Mouse (Mus musculus) adipocyte (in vitro differentiated cells): ENCODE data around the gene Gm29644.
"Not testable (repeated sequence)": the region's sequence is repeated elsewhere in the genome, so short reads cannot be mapped to it uniquely, and the experiment has no call there.

Experiments used
- DNase-seq: peaks from one replicate; pipeline ENCODE4 v3.0.0-alpha.2; 2016; ENCODE audit warnings: low spot score

The Gm29644 gene

DNA sequence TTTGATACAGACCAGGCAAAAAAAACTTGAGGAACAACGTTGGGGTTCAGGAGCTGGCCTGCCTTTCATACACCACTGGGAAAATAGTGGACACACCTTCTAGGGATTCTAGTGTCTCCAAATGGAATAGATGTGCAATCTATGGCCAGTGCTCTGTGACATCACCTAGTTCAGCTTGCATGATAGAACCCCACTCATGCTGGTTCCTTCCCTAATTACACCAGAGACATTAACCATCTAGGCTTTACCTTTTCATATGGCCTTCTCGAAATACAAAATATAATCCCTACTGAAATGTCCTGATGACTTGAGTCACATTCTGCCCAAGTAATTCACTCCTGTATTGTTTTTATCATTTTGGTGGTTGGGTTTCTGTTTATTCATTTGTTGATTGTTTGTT is at the start of gene Gm29644, which contains the start of gene Gm29423:
Gm29644 (minus strand) TSS at position 157 of the 400 bp plus-strand sequence.
Gm29423 (minus strand) TSS at position 101 of the 400 bp plus-strand sequence.
- DNase-seq: not testable (repeated sequence)

DNA sequence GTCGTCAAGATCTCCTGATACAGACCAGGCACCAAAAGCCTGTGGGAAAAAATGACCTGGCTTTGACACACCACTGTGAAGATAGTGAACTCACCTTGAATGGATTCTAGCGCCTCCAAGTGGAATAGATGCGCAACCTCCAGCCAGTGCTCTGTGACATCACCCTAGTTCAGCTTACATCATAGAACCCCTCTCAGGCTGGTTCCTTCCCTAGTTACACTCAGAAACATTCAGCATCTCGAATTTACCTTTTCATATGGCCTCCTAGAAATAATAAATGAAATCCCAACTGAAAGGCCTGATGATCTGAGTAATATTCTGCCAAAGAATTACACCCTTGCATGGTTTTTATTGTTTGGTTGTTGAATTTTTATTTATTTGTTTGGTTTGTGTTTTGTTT is 29.6 kb downstream of the Gm29644 start, which contains the start of gene Gm21118:
Gm21118 (minus strand) TSS at position 101 of the 400 bp plus-strand sequence.
- DNase-seq: not testable (repeated sequence)
